Mouse (Mus musculus) heart, adult 2 months (tissue): ENCODE data around the gene Anks1b. TPM values are rescaled to one million over a fixed set of nuclear protein-coding genes. Genes with fewer than 3 reads are reported as not detected.

Experiments used
- DNase-seq, 2 experiments: peaks; one replicate each; pipeline ENCODE4 v3.0.0; 2021
- H3K27ac ChIP-seq: fragments of 200-600 bp; 2 replicates; pipeline ENCODE4 v1.8.1; 2022
- H3K27me3 ChIP-seq: fragments of 200-500 bp; 2 replicates; pipeline ENCODE4 v1.6.1; 2012; ENCODE audit warnings: mild to moderate bottlenecking, low read length, inconsistent platforms, mixed read lengths; ENCODE audit not compliant: control insufficient read depth, insufficient read depth
- H3K36me3 ChIP-seq: fragments of 200-500 bp; 2 replicates; pipeline ENCODE4 v1.6.1; 2012; ENCODE audit warnings: low read length, inconsistent platforms; ENCODE audit not compliant: control insufficient read depth, insufficient read depth
- H3K4me1 ChIP-seq: fragments of 200-500 bp; 2 replicates; pipeline ENCODE4 v1.6.1; 2011; ENCODE audit warnings: low read length; ENCODE audit not compliant: control insufficient read depth, insufficient read depth
- H3K4me3 ChIP-seq: fragments of 200-600 bp; 2 replicates; pipeline ENCODE4 v1.8.1; 2022
- H3K79me2 ChIP-seq: fragments of 200-500 bp; replicated peaks from 2 replicates; pipeline ENCODE4 v1.6.1; 2012; ENCODE audit warnings: mild to moderate bottlenecking, inconsistent platforms, low read length, moderate library complexity, mixed read lengths; ENCODE audit not compliant: control insufficient read depth, insufficient read depth
- H3K9ac ChIP-seq: fragments of 200-500 bp; 2 replicates; pipeline ENCODE4 v1.6.1; 2012; ENCODE audit warnings: low read depth, mild to moderate bottlenecking, control low read depth, inconsistent platforms, low read length, mixed read lengths
- CTCF ChIP-seq: fragments of 200-600 bp; IDR thresholded peaks from 2 replicates; pipeline ENCODE4 v1.8.1; 2022; ENCODE audit warnings: antibody characterized with exemption, mild to moderate bottlenecking, moderate library complexity
- EP300 ChIP-seq: fragments of 200-500 bp; IDR thresholded peaks from 2 replicates; pipeline ENCODE4 v1.6.1; 2011; ENCODE audit warnings: low read depth, low read length, control low read depth; ENCODE audit not compliant: insufficient read depth
- POLR2A ChIP-seq: fragments of 200-500 bp; IDR thresholded peaks from 2 replicates; pipeline ENCODE4 v1.6.1; 2011; ENCODE audit warnings: mild to moderate bottlenecking, low read depth, low read length, control low read depth; ENCODE audit not compliant: insufficient read depth
- WGBS: fragments of 180-500 bp; shearing (Covaris S2); methylation state at CpG from one replicate; pipeline ENCODE4 v1.1.7; 2018; 5-methylcytosine and 5-hydroxymethylcytosine counted together
- intact Hi-C: fragments of 180-260 bp; cut with DNase I; formaldehyde crosslinking; loops from one replicate; pipeline ENCODE4 v1.15.1; 2025
- polyA plus RNA-seq: library from polyadenylated mRNA; depleted of rRNA; stranded (reverse); fragments of >200 nt; gene quantifications from 2 replicates; pipeline ENCODE4 v1.2.3, GENCODE M21; 2012
- total RNA-seq, 2 experiments: library from RNA; stranded (reverse); gene quantifications; 2 replicates each; pipeline ENCODE4 v1.2.3; 2021

Anks1b gene
- total and polyA plus RNA-seq, 3 experiments, result 0.16 to 0.80 (median 0.52) TPM

GRCm38 (mm10) chr10:90679713-90680470 lies 806.6 kb downstream of the Anks1b start:
- H3K27ac ChIP-seq, result no peak overlapping the region
- intact Hi-C loops, result no loop called here
- H3K4me1 ChIP-seq, result no peaks in the 10 kb centered on the region
- H3K27me3 ChIP-seq, result no peaks in the 10 kb centered on the region
- no peaks in the 10 kb centered on the region for H3K36me3 ChIP-seq
- no peak overlapping the region for H3K4me3 ChIP-seq
- no peak for DNase-seq
- H3K79me2 ChIP-seq, result no peaks in the 10 kb centered on the region
- TF ChIP-seq EP300 (no peak), CTCF (no peak), POLR2A (no peak)
- H3K9ac ChIP-seq, result no peak overlapping the region
- 88% methylated on average over 10 of the region's 10 CpGs for WGBS

DNA sequence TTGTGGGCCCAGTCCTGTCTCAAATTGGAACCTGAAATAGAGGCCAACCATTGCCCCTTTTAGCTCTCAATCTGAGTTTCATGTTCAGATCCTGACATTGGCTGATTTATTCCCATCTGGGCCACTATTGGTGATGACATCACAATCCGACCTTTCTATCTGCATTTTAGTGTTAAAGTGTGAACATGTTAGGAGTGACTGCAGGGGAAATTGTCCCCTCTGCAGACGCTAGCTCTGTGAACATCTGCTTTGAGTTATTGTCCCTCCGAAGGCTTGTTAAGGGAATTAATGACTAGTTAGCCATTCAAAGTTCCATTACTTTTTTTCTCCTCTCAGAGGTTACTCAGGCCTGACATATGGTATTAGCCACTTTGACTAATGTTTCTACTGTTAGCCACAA lies 810.5 kb downstream of the Anks1b start:
- Histone ChIP-seq H3K36me3 (no peaks in the 10 kb centered on the region), H3K27me3 (no peaks in the 10 kb centered on the region), H3K4me3 (no peak overlapping the region), H3K9ac (no peak overlapping the region), H3K79me2 (no peaks in the 10 kb centered on the region), H3K27ac (no peak overlapping the region), H3K4me1 (no peaks in the 10 kb centered on the region)
- TF ChIP-seq POLR2A, result no peak
- no peak for TF ChIP-seq CTCF
- no peak for TF ChIP-seq EP300
- intact Hi-C loops, result no loop called here
- WGBS, result 61% methylated on average over 3 of the region's 3 CpGs
- DNase-seq, result no peak

GRCm38 (mm10) chr10:90685367-90685766 lies 812.1 kb downstream of the Anks1b start:
- Histone ChIP-seq H3K4me1 (no peaks in the 10 kb centered on the region), H3K27me3 (no peaks in the 10 kb centered on the region), H3K9ac (no peak overlapping the region), H3K79me2 (no peaks in the 10 kb centered on the region), H3K4me3 (no peak overlapping the region), H3K27ac (no peak overlapping the region), H3K36me3 (no peaks in the 10 kb centered on the region)
- TF ChIP-seq CTCF (no peak), POLR2A (no peak), EP300 (no peak)
- no peak for DNase-seq
- intact Hi-C loops, result no loop called here
- 47% methylated on average over 4 of the region's 4 CpGs for WGBS

DNA sequence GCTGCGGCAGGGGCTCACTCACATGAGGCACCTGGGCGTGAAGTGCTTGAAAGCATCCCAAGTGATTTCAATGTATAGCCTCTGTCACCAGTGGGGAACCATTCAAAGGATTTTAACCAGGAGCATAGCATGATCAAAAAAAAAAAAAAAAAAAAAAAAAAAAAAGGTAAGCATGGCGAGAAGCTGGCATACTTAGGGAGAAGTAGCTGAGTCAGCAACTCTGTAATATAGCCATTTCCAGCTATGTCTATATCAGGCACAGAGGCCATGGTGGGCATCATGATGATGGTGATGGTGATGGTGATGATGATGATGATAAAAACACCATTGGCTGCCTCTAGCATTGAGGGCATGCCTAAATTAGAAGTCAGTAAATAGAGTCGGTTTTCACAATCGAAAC lies 814.8 kb downstream of the Anks1b start:
- Histone ChIP-seq H3K27me3 (no peaks in the 10 kb centered on the region), H3K79me2 (no peaks in the 10 kb centered on the region), H3K27ac (no peak overlapping the region), H3K4me1 (no peaks in the 10 kb centered on the region), H3K36me3 (no peaks in the 10 kb centered on the region), H3K9ac (no peak overlapping the region), H3K4me3 (no peak overlapping the region)
- TF ChIP-seq EP300 (no peak), CTCF (no peak), POLR2A (no peak)
- WGBS, result 92% methylated on average over 5 of the region's 5 CpGs
- DNase-seq, result no peak
- intact Hi-C loops, result no loop called here

DNA sequence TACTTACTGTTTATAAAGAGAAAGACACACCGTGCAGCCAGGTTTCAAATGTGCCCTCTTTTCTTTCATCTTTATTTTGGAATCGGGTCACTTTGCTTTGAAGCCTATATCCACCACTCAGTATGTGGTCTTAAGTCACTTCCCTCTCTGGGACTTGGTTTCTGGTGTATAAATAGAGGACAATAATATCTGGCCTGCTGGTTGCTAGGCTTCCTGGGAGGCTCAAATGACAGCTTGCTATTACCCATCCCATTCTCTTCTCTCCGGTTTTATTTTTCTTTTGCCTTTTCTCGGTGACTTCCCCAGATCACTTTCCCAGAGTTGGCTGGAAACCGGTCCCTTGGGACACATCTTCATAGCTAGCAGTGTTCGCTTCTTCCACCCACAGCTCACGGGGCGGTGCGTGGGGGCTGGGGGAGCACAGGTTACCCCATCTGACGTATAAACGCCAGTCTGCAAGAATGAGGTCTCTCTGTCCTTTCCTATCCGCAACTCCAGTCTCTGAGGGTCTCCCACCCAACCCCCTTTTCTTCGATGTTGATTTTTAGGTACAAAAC lies 815.5 kb downstream of the Anks1b start:
- no peaks in the 10 kb centered on the region for H3K79me2 ChIP-seq
- intact Hi-C loops, result no loop called here

More for the DNA sequence above, 815.5 kb downstream of the Anks1b start:
- H3K27me3 ChIP-seq, result no peaks in the 10 kb centered on the region
- no peak overlapping the region for H3K4me3 ChIP-seq
- H3K4me1 ChIP-seq, result no peaks in the 10 kb centered on the region
- DNase-seq, result no peak
- WGBS, result 76% methylated on average over 13 of the region's 13 CpGs
- TF ChIP-seq EP300 (no peak), POLR2A (no peak), CTCF (no peak)
- no peaks in the 10 kb centered on the region for H3K36me3 ChIP-seq
- no peak overlapping the region for H3K9ac ChIP-seq
- H3K27ac ChIP-seq, result no peak overlapping the region
